Mouse (Mus musculus): ENCODE data around the gene Ddah1. TPM values are rescaled to one million over a fixed set of nuclear protein-coding genes. Genes with fewer than 3 reads are reported as not detected.
A peak's percentile ranks its signal among the peaks of the same experiment; 100 is the strongest.

The Ddah1 gene
- polyA plus RNA-seq, 1 experiment from 2014 or later = 34.7 TPM

DNA sequence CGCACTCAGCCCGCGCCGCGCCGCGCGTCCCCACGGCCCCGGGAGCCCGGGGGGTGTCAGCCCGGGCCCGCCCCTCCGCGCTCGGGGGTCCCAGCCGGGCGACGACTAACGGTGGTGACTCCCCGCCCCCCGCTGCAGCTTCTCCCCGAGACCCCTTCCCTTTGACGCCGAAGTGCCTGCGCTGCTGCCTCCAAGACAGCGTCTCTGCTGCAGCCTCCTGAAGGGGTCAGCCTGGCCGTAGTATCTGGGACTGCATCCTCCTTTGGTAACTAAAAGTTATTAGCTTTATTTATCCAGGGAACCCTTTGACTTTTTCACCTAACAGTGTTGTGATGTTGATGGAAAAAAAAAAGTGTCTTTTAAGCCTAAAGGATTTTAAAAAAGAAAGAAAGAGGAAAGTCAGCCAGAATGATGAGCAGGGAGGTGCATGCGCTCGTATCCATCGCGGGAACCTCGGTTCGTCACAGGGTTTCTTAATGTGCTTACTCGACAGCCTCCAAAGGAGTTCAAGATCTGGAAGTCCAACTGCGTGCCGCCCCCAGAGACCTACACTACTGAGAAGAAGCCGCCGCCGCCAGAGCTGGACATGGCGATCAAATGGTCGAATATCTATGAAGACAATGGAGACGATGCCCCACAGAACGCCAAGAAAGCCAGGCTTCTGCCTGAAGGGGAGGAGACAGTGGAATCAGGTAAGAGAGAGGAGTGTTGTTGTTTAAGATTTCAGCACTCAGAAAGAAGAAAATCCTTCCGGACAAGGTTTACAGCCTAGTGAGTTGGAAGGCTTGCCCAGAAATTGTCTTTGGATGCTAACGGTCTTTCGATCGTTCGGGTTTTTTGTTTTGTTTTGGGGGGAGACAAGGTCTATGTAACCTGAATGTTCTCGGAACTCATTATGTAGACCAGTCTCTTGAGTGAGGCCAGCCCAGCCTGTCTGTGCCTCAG lies 180.2 kb downstream of the Ddah1 start:
- Histone ChIP-seq H3K27me3 (ENCODE audit: control insufficient read depth, insufficient read depth, low read length) (no peaks in the 10 kb centered on the region), H3K4me3 (ENCODE audit: low read depth, low read length) (peak overlapping the region; percentile 92), H3K9me3 (ENCODE audit: control insufficient read depth, low read length) (no peaks in the 10 kb centered on the region), H3K4me1 (replicated peaks; ENCODE audit: control insufficient read depth, insufficient read depth, low read length) (peaks cover 6% of the 10 kb centered on the region), H3K27ac (ENCODE audit: low read depth, low read length) (0 out of 2 replicates have a peak overlapping the region, but pooled peaks have one; percentile 54), H3K9ac (ENCODE audit: low read depth, low read length) (peak overlapping the region; percentile 87), H3K4me2 (replicated peaks; ENCODE audit: low read depth, low read length) (peak overlapping the region; percentile 63), H3K36me3 (ENCODE audit: control insufficient read depth, insufficient read depth, low read length) (no peaks in the 10 kb centered on the region; the same call in 1 of the 2 replicates)
- ATAC-seq (ENCODE audit: low FRiP score) = peak; percentile 48
- 24% methylated on average over 41 of the region's 50 CpGs for WGBS
- DNase-seq (ENCODE audit: low spot score) = peak; percentile 38

GRCm38 (mm10) chr3:145939402-145939801 lies 180.9 kb downstream of the Ddah1 start:
- WGBS = 88% methylated on average over 12 of the region's 12 CpGs
- Histone ChIP-seq H3K36me3 (ENCODE audit: control insufficient read depth, insufficient read depth, low read length) (no peaks in the 10 kb centered on the region; the same call in 1 of the 2 replicates), H3K4me1 (replicated peaks; ENCODE audit: control insufficient read depth, insufficient read depth, low read length) (peaks cover 6% of the 10 kb centered on the region), H3K9me3 (ENCODE audit: control insufficient read depth, low read length) (no peaks in the 10 kb centered on the region), H3K27ac (ENCODE audit: low read depth, low read length) (no peak overlapping the region), H3K4me3 (ENCODE audit: low read depth, low read length) (peak overlapping the region; percentile 92; the same call in 1 of the 2 replicates), H3K9ac (ENCODE audit: low read depth, low read length) (no peak overlapping the region), H3K4me2 (replicated peaks; ENCODE audit: low read depth, low read length) (peak overlapping the region; percentile 63), H3K27me3 (ENCODE audit: control insufficient read depth, insufficient read depth, low read length) (no peaks in the 10 kb centered on the region)
- ATAC-seq (ENCODE audit: low FRiP score) = no peak
- DNase-seq (ENCODE audit: low spot score) = no peak

GRCm38 (mm10) chr3:145939971-145940370 lies 181.5 kb downstream of the Ddah1 start:
- no peaks in the 10 kb centered on the region; the same call in 1 of the 2 replicates for H3K36me3 ChIP-seq (ENCODE audit: control insufficient read depth, insufficient read depth, low read length)
- WGBS = 86% methylated on average over 4 of the region's 4 CpGs
- DNase-seq (ENCODE audit: low spot score) = no peak

DNA sequence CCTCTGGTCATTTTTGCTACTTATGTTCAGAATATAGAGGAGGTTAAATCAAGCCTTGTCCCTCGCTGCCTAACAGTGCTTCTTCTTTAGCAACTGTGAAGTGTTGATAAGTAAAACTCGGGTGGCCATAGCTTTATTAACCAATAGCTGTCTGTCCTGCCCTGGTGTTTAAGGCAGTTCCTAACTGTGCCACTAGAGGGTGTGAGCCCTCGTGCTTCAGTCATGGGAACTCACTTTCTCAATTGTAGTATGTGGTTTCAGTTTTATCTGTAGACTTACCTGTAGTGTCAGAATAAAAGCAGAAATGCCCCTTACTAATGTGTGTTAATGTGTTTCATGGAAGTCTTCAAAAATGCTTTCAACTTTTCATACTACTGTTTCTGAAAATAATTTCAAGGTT lies 183.5 kb downstream of the Ddah1 start:
- no peak overlapping the region for H3K9ac ChIP-seq (ENCODE audit: low read depth, low read length)
- no peak overlapping the region for H3K4me2 ChIP-seq (replicated peaks; ENCODE audit: low read depth, low read length)
- WGBS = 19% methylated on average over 3 of the region's 3 CpGs
- H3K4me3 ChIP-seq (ENCODE audit: low read depth, low read length) = no peak overlapping the region
- DNase-seq (ENCODE audit: low spot score) (peak; percentile 81), ATAC-seq (ENCODE audit: low FRiP score) (no peak)
- no peaks in the 10 kb centered on the region for H3K27me3 ChIP-seq (ENCODE audit: control insufficient read depth, insufficient read depth, low read length)
- H3K27ac ChIP-seq (ENCODE audit: low read depth, low read length) = no peak overlapping the region
- H3K36me3 ChIP-seq (ENCODE audit: control insufficient read depth, insufficient read depth, low read length) = no peaks in the 10 kb centered on the region; the same call in 1 of the 2 replicates
- no peaks in the 10 kb centered on the region for H3K9me3 ChIP-seq (ENCODE audit: control insufficient read depth, low read length)
- peaks cover 6% of the 10 kb centered on the region for H3K4me1 ChIP-seq (replicated peaks; ENCODE audit: control insufficient read depth, insufficient read depth, low read length)

More at GRCm38 (mm10) chr3:145939971-145940370, 181.5 kb downstream of the Ddah1 start:
- H3K27ac ChIP-seq (ENCODE audit: low read depth, low read length) = no peak overlapping the region
- H3K4me1 ChIP-seq (replicated peaks; ENCODE audit: control insufficient read depth, insufficient read depth, low read length) = peaks cover 6% of the 10 kb centered on the region
- H3K27me3 ChIP-seq (ENCODE audit: control insufficient read depth, insufficient read depth, low read length) = no peaks in the 10 kb centered on the region
- ATAC-seq (ENCODE audit: low FRiP score) = no peak
- H3K4me3 ChIP-seq (ENCODE audit: low read depth, low read length) = no peak overlapping the region
- H3K4me2 ChIP-seq (replicated peaks; ENCODE audit: low read depth, low read length) = no peak overlapping the region
- no peak overlapping the region for H3K9ac ChIP-seq (ENCODE audit: low read depth, low read length)
- no peaks in the 10 kb centered on the region for H3K9me3 ChIP-seq (ENCODE audit: control insufficient read depth, low read length)

Other genes with a start within 250 kb of the Ddah1 start
- 39.5 and 43.0 TPM in 2 replicates for gene Znhit6, start 182.5 kb upstream of the Ddah1 start, polyA plus RNA-seq (2014; fragmentation: Nextera tagmentation; extraction: Ambion mirVana)
- gene Ccn1, start 108.7 kb upstream of the Ddah1 start, polyA plus RNA-seq (2014; fragmentation: Nextera tagmentation; extraction: Ambion mirVana) = 23.5 and 23.7 TPM in 2 replicates
- gene Bcl10, start 164.1 kb downstream of the Ddah1 start, polyA plus RNA-seq (2014; fragmentation: Nextera tagmentation; extraction: Ambion mirVana) = 56.0 and 65.7 TPM in 2 replicates
- gene 2410004B18Rik, start 179.3 kb downstream of the Ddah1 start, polyA plus RNA-seq (2014; fragmentation: Nextera tagmentation; extraction: Ambion mirVana) = 69.3 and 74.3 TPM in 2 replicates
- 1.5 TPM in 2 replicates for gene Syde2, start 229.2 kb downstream of the Ddah1 start, polyA plus RNA-seq (2014; fragmentation: Nextera tagmentation; extraction: Ambion mirVana)

All from hindbrain, embryonic 11.5 days (tissue).